Mouse (Mus musculus) cerebellum, adult 11 months (tissue): Measurements from ENCODE around the gene Cers5.
"Not testable (repeated sequence)": the region's sequence is repeated elsewhere in the genome, so short reads cannot be mapped to it uniquely, and the experiment has no call there.

Experiments used
- DNase-seq: peaks from one replicate; pipeline ENCODE4 v3.0.0; 2022

The Cers5 gene

GRCm38 (mm10) chr15:99787625-99788120 lies 15.0 kb upstream of the Cers5 start:
- no peak for DNase-seq

- no peak for DNase-seq
These were observed 6.1 kb upstream of the Cers5 start for GRCm38 (mm10) chr15:99778677-99779335.

GRCm38 (mm10) chr15:99778148-99778547 lies 5.5 kb upstream of the Cers5 start:
- DNase-seq: peak; percentile 19

GRCm38 (mm10) chr15:99772925-99773324 lies 240 bp upstream of the Cers5 start:
- DNase-seq: no peak

- DNase-seq: peak; percentile 73
These were observed 306 bp downstream of the Cers5 start for GRCm38 (mm10) chr15:99772277-99772880.

GRCm38 (mm10) chr15:99771601-99772276 lies 946 bp downstream of the Cers5 start:
- DNase-seq: peak; percentile 23

GRCm38 (mm10) chr15:99771004-99771500 lies 1.6 kb downstream of the Cers5 start:
- DNase-seq: no peak

- DNase-seq: no peak
These were observed 3.9 kb downstream of the Cers5 start for GRCm38 (mm10) chr15:99768761-99769160.

GRCm38 (mm10) chr15:99767467-99767866 lies 5.2 kb downstream of the Cers5 start:
- DNase-seq: no peak

- DNase-seq: no peak
These were observed 18.5 kb downstream of the Cers5 start for GRCm38 (mm10) chr15:99754204-99754603.

GRCm38 (mm10) chr15:99740229-99740628 lies 32.5 kb downstream of the Cers5 start:
- no peak for DNase-seq

- DNase-seq: no peak
These were observed 36.0 kb downstream of the Cers5 start for GRCm38 (mm10) chr15:99736675-99737074.

GRCm38 (mm10) chr15:99735631-99736030 lies 37.1 kb downstream of the Cers5 start:
- peak; percentile 100 for DNase-seq

- DNase-seq: no peak
These were observed 39.5 kb downstream of the Cers5 start for GRCm38 (mm10) chr15:99733186-99733585.

GRCm38 (mm10) chr15:99731678-99732077 lies 41.0 kb downstream of the Cers5 start:
- no peak for DNase-seq

- no peak for DNase-seq
These were observed 41.5 kb downstream of the Cers5 start for GRCm38 (mm10) chr15:99731167-99731566.

GRCm38 (mm10) chr15:99729056-99729783 lies 43.5 kb downstream of the Cers5 start:
- DNase-seq: no peak

GRCm38 (mm10) chr15:99728211-99728610 lies 44.5 kb downstream of the Cers5 start:
- DNase-seq: no peak

- no peak for DNase-seq
These were observed 45.2 kb downstream of the Cers5 start for GRCm38 (mm10) chr15:99727525-99727924.

- DNase-seq: not testable (repeated sequence)
These were observed 45.6 kb downstream of the Cers5 start for GRCm38 (mm10) chr15:99727039-99727438.

GRCm38 (mm10) chr15:99726549-99726948 lies 46.1 kb downstream of the Cers5 start:
- no peak for DNase-seq

GRCm38 (mm10) chr15:99725341-99726155 lies 47.1 kb downstream of the Cers5 start, which contains the start of gene Cox14:
Gene Cox14 (plus strand): TSS chr15:99725618.
- DNase-seq: peak; percentile 95
